In genomic region chr1:131079762-131080161, GRCm38 (mm10) we compare ENCODE assay signal across 10 mouse cellular contexts. TPM values are rescaled to one million over a fixed set of nuclear protein-coding genes. Genes with fewer than 3 reads are reported as not detected.
DNase-seq lines count a peak whose midpoint lies in the region; ATAC-seq and TF ChIP-seq lines count a peak whose summit lies in the region.
"Had no signal": no experiment of that assay in that cellular context is flagged by ENCODE, and none has a peak within 500 bp of the region (broad histone marks: within the 10 kb centered on the region; RNA-seq: fewer than 3 reads in every experiment).

No protein-coding gene starts in this region.

- no peak overlapping the region for H3K4me2 ChIP-seq in liver, embryonic 12.5 days
- H3K4me2 ChIP-seq in liver, embryonic 11.5 days: no peak overlapping the region
- no peak overlapping the region for H3K4me2 ChIP-seq in hindbrain, postnatal 0 days (ENCODE audit: low read depth, low read length)
- H3K4me2 ChIP-seq in stomach, postnatal 0 days (replicated peaks; ENCODE audit: low read depth): no peak overlapping the region
- H3K4me2 ChIP-seq: lung, embryonic 15.5 days had no signal

- no peak overlapping the region for H3K9ac ChIP-seq in liver, embryonic 12.5 days
- no peak overlapping the region for H3K9ac ChIP-seq in liver, embryonic 11.5 days (ENCODE audit: low read depth, low read length)
- no peak overlapping the region for H3K9ac ChIP-seq in hindbrain, postnatal 0 days (replicated peaks; ENCODE audit: low read length)
- H3K9ac ChIP-seq in stomach, postnatal 0 days (ENCODE audit: low read length): no peak overlapping the region
- H3K9ac ChIP-seq: lung, embryonic 15.5 days had no signal

- intact Hi-C loops in gastrocnemius, postnatal 36 days (cut with DNase I): no loop called here

- H3K4me1 ChIP-seq in liver, embryonic 12.5 days: peaks cover 86% of the 10 kb centered on the region
- peaks cover 62% of the 10 kb centered on the region for H3K4me1 ChIP-seq in liver, embryonic 11.5 days (replicated peaks; ENCODE audit: control insufficient read depth, insufficient read depth, low read length)
- H3K4me1 ChIP-seq in hindbrain, postnatal 0 days (ENCODE audit: insufficient read depth, low read length): peaks cover 31% of the 10 kb centered on the region
- H3K4me1 ChIP-seq in stomach, postnatal 0 days (replicated peaks; ENCODE audit: control insufficient read depth, insufficient read depth): peaks cover 26% of the 10 kb centered on the region

- H3K9me3 ChIP-seq in liver, embryonic 12.5 days (replicated peaks): no peaks in the 10 kb centered on the region
- no peaks in the 10 kb centered on the region for H3K9me3 ChIP-seq in liver, embryonic 11.5 days (ENCODE audit: control insufficient read depth, low read length)
- no peaks in the 10 kb centered on the region for H3K9me3 ChIP-seq in hindbrain, postnatal 0 days (ENCODE audit: low read length)
- H3K9me3 ChIP-seq in stomach, postnatal 0 days (ENCODE audit: control insufficient read depth, low read length): no peaks in the 10 kb centered on the region
- H3K9me3 ChIP-seq: lung, embryonic 15.5 days had no signal

- no peaks in the 10 kb centered on the region for H3K36me3 ChIP-seq in liver, embryonic 12.5 days
- H3K36me3 ChIP-seq in liver, embryonic 11.5 days (ENCODE audit: control insufficient read depth, insufficient read depth, low read length): no peaks in the 10 kb centered on the region
- no peaks in the 10 kb centered on the region for H3K36me3 ChIP-seq in hindbrain, postnatal 0 days (ENCODE audit: insufficient read depth, low read length)
- no peaks in the 10 kb centered on the region for H3K36me3 ChIP-seq in stomach, postnatal 0 days (ENCODE audit: control insufficient read depth, insufficient read depth, low read length)
- H3K36me3 ChIP-seq: lung, embryonic 15.5 days had no signal

- no peak for DNase-seq in liver, embryonic 11.5 days (ENCODE audit: low spot score)
- DNase-seq in T-cell, adult 2 months (ENCODE audit: low spot score): peak; percentile 42
- DNase-seq in hindbrain, postnatal 0 days (ENCODE audit: low spot score): peak; percentile 36
- DNase-seq in stomach, postnatal 0 days (ENCODE audit: low spot score): no peak
- DNase-seq in layer of hippocampus, adult 9-11 months: no peak
- DNase-seq in c-Kit-positive CD71-positive TER-119-positive erythroid progenitor cells, embryonic 14.5 days (ENCODE audit: low spot score): no peak
- DNase-seq in gastrocnemius, postnatal 36 days: no peak
- DNase-seq: gastrocnemius, postnatal 10 days had no signal

- H3K27me3 ChIP-seq in liver, embryonic 12.5 days (replicated peaks): no peaks in the 10 kb centered on the region
- H3K27me3 ChIP-seq in liver, embryonic 11.5 days (replicated peaks; ENCODE audit: control insufficient read depth, insufficient read depth, low read length): no peaks in the 10 kb centered on the region
- H3K27me3 ChIP-seq in hindbrain, postnatal 0 days (ENCODE audit: insufficient read depth, low read length): no peaks in the 10 kb centered on the region
- H3K27me3 ChIP-seq in stomach, postnatal 0 days (ENCODE audit: control insufficient read depth, insufficient read depth, low read length): no peaks in the 10 kb centered on the region
- H3K27me3 ChIP-seq: lung, embryonic 15.5 days had no signal

- WGBS in liver, embryonic 12.5 days (ENCODE audit: insufficient replicate concordance): 34% methylated on average over 4 of the region's 4 CpGs
- WGBS in liver, embryonic 11.5 days: 42% methylated on average over 4 of the region's 4 CpGs
- WGBS in hindbrain, postnatal 0 days: 79% methylated on average over 4 of the region's 4 CpGs
- WGBS in stomach, postnatal 0 days: 55% methylated on average over 4 of the region's 4 CpGs

- peak; percentile 14; the same call in 1 of the 2 replicates for ATAC-seq in liver, embryonic 12.5 days
- no peak; the same call in 1 of the 2 replicates for ATAC-seq in liver, embryonic 11.5 days (replicated peaks; ENCODE audit: low FRiP score)
- no peak for ATAC-seq in hindbrain, postnatal 0 days
- ATAC-seq in stomach, postnatal 0 days (ENCODE audit: low FRiP score, low TSS enrichment): no peak

- TF ChIP-seq CTCF in hindbrain, postnatal 0 days (IDR thresholded peaks at IDR 0.05; ENCODE audit: low read depth): peak; percentile 55; the same call in 1 of the 2 replicates
- TF ChIP-seq CTCF in stomach, postnatal 0 days (IDR thresholded peaks at IDR 0.05; ENCODE audit: low read depth): peak; percentile 47

- no peak overlapping the region for H3K4me3 ChIP-seq in liver, embryonic 12.5 days
- H3K4me3 ChIP-seq in liver, embryonic 11.5 days (ENCODE audit: low read depth, low read length): no peak overlapping the region
- no peak overlapping the region for H3K4me3 ChIP-seq in hindbrain, postnatal 0 days (ENCODE audit: low read length)
- H3K4me3 ChIP-seq in stomach, postnatal 0 days (ENCODE audit: low read depth, low read length): no peak overlapping the region
- H3K4me3 ChIP-seq: lung, embryonic 15.5 days had no signal

- no peak overlapping the region for H3K27ac ChIP-seq in liver, embryonic 12.5 days
- no peak overlapping the region for H3K27ac ChIP-seq in liver, embryonic 11.5 days (ENCODE audit: low read depth, low read length)
- 0 out of 2 replicates have a peak overlapping the region, but pooled peaks have one; percentile 70 for H3K27ac ChIP-seq in hindbrain, postnatal 0 days
- H3K27ac ChIP-seq in stomach, postnatal 0 days (replicated peaks): no peak overlapping the region

- TF ChIP-seq EP300 in stomach, postnatal 0 days (optimal IDR thresholded peaks at IDR 0.05): no peak

RNA-seq across cellular contexts. Expression of gene Mapkapk2, which starts 17.9 kb away (rescaled TPM):
- polyA plus RNA-seq in liver, embryonic 12.5 days (2016; fragmentation: Nextera tagmentation; extraction: Ambion mirVana): 25.7 and 27.0 TPM in 2 replicates
- 26.9 and 30.1 TPM in 2 replicates for polyA plus RNA-seq in liver, embryonic 11.5 days (2014; fragmentation: Nextera tagmentation; extraction: Ambion mirVana)
- 71.1 and 74.2 TPM in 2 replicates for total RNA-seq in hindbrain, postnatal 0 days (2014; rRNA removed)
- 19.7 and 21.2 TPM in 2 replicates for polyA plus RNA-seq in hindbrain, postnatal 0 days (2015; fragmentation: Nextera tagmentation; extraction: Ambion mirVana)
- polyA plus RNA-seq in stomach, postnatal 0 days (2015; fragmentation: Nextera tagmentation; extraction: Ambion mirVana): 34.6 and 35.4 TPM in 2 replicates
- total RNA-seq in gastrocnemius, postnatal 36 days (2021): 100 to 1,000 TPM; 214 to 237 TPM

RNA-seq across cellular contexts. Expression of gene Dyrk3, which starts 58.4 kb away (rescaled TPM):
- polyA plus RNA-seq in liver, embryonic 12.5 days (2016; fragmentation: Nextera tagmentation; extraction: Ambion mirVana): 17.6 and 17.7 TPM in 2 replicates
- 11.7 and 16.2 TPM in 2 replicates for polyA plus RNA-seq in liver, embryonic 11.5 days (2014; fragmentation: Nextera tagmentation; extraction: Ambion mirVana)
- total RNA-seq in hindbrain, postnatal 0 days (2014; rRNA removed): 8.9 and 9.3 TPM in 2 replicates
- 10.2 and 11.1 TPM in 2 replicates for polyA plus RNA-seq in hindbrain, postnatal 0 days (2015; fragmentation: Nextera tagmentation; extraction: Ambion mirVana)
- 1.4 TPM in 2 replicates for polyA plus RNA-seq in stomach, postnatal 0 days (2015; fragmentation: Nextera tagmentation; extraction: Ambion mirVana)
- total RNA-seq in gastrocnemius, postnatal 36 days (2021): not detected

Comparison
In these comparisons a context has a peak if more than half of its experiments do, and no peak if none do; other contexts are left out.
1. DNase-seq: peak in T-cell, adult 2 months (single experiment) and hindbrain, postnatal 0 days (single experiment); none in liver, embryonic 11.5 days (single experiment), stomach, postnatal 0 days (single experiment), layer of hippocampus, adult 9-11 months (single experiment), c-Kit-positive CD71-positive TER-119-positive erythroid progenitor cells, embryonic 14.5 days (single experiment) and gastrocnemius, postnatal 36 days (0 of 2).